Mouse (Mus musculus): ENCODE results near the gene Arid3a.

- TF ChIP-seq CTCF (IDR thresholded peaks at IDR 0.05; ENCODE audit: control insufficient read depth, insufficient read depth, insufficient replicate concordance, low read depth, low read length) (no peak), POLR2A (IDR thresholded peaks at IDR 0.05; ENCODE audit: control insufficient read depth, low read depth, low read length) (no peak)
These were observed 19.4 kb upstream of the Arid3a start for GRCm38 (mm10) chr10:79907415-79907814.
